Mouse (Mus musculus) brain, embryonic 18.5 days (tissue): ENCODE results near the gene Mrpl53.

Source experiments
- DNase-seq: peaks from one replicate; pipeline ENCODE4 v3.0.0-alpha.2; 2012; ENCODE audit warnings: low read depth, low spot score

Mrpl53 gene

GRCm38 (mm10) chr6:83120930-83121862, 12.4 kb downstream of the Mrpl53 start, which contains the start of gene Wbp1:
Gene Wbp1 (minus strand): TSS chr6:83121559.
- DNase-seq = peak; percentile 99

DNA sequence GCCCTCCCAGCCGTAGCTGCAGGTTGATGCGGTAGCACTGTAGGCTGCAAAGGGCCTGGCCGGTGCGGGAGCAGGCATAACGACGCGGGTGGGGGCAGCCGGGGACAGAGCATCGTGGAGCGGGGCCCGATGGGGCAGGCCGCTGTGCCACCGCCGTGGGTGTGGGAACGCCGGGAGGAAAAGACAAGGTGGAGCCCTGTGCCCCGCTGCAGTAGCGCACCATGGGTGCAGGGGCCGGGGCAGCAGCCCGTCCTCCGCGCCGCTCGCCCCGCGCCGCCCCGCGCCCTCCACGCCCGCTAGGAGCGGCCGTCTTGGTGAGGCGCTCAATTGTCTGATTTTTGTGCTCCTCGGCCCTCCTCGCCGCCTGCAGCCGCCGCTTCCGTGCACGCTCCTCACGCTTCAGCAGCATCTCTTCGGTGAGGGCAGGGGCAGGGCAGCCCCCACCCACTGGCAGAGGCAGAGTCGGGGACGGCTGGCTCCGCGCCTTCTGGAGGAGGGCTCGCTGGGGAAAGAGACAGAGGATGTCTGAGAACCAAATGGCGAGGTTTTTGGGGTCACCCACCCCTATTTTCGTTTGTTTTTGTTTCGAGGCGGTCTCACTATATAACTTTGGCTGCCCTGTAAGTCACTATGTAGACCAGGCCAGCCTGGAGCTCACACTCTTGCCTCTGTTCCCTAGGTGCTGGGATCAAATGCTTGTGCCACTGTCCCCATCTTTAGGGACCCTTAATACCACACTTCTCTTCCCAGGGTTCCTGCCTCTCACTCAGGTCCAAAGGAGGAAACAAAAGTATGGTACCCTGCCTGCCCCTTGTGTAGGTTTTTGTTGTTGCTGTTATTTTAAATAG, 13.2 kb downstream of the Mrpl53 start:
- no peak for DNase-seq

DNA sequence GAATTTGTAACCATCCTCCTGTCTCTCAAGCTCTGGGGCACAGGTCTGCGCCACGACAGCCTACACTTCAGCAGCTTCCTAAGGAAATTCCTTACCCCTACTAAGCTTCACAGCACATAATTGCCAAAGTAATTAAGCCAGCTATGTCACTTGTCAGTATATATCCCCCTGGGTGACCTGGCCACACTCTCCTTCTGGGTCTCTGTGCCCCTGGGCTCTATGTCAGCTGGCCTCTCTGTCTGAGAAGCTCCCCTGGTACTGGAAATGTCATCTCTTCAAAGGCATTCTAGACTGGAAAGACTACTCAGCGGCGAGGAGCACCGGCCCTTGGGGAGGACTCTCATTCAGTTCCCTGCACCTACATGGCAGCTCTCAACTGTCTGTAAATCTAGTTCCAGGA, 14.1 kb downstream of the Mrpl53 start:
- no peak for DNase-seq

- peak; percentile 88 for DNase-seq
These were observed 16.0 kb downstream of the Mrpl53 start for GRCm38 (mm10) chr6:83124851-83125312.

- DNase-seq = no peak
These were observed 16.5 kb downstream of the Mrpl53 start, which contains the start of gene Ino80b for GRCm38 (mm10) chr6:83125331-83125730. Gene Ino80b (minus strand): TSS chr6:83125431.

- no peak for DNase-seq
These were observed 18.6 kb downstream of the Mrpl53 start for GRCm38 (mm10) chr6:83127419-83127818.

DNA sequence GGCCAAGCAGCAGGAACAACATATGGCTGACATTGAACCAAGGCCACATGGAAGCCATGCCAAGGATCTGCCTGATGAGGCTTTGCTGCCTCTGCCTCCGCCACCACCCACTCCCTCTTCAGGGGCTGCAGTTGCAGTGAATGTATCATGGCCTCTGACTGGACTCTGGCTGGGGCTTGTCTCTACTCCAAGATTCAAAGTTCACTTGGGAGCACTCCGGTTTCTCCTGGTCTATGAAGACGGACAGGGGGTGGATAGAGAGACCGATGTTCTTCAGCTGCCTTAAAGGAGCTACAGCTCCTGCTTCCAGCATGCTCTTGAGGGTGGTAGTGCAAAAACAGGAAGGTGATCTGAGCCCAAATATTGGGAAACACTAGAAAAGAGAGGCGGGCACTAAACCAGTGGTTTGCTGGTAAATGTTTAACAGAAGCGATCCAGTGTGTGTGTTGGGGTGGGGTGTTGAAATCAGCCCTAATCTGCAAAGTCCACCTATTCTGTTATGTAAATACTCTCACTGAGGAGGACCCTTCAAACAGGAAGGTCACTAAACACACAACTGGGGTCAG, 22.7 kb downstream of the Mrpl53 start:
- no peak for DNase-seq

GRCm38 (mm10) chr6:83132176-83132919, 23.5 kb downstream of the Mrpl53 start:
- DNase-seq = no peak

GRCm38 (mm10) chr6:83134226-83134625, 25.4 kb downstream of the Mrpl53 start:
- no peak for DNase-seq

DNA sequence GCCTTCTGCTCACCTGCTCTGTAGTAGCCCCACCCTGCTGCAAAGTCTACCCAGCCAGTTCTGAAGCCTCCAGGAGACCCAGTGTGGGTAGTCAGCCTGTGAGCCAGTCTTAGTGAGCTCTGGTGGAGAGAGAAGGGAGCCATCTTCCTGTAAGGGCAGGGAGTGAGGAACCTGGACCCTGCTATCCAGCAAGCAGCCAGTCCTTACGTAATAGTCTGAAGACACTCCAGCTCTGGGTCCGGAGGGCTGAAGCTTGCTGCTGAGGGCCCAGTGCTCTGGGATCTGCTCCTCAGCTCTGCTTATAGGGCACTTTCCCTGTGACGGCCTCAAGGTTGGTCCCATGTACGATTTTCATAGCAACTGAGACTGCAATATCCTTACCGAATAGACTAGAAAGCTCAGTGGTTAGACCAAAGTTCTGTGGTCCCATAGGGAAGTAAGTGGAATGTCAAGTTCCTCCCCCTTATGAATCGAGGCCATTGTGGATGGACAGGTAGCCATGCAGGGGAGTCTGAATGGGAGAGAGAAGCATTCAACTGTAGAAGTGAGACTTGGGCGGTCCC, 26.2 kb downstream of the Mrpl53 start, which contains the start of gene Rtkn:
Rtkn (plus strand) TSS at position 513 of the 563 bp plus-strand sequence.
- no peak for DNase-seq

DNA sequence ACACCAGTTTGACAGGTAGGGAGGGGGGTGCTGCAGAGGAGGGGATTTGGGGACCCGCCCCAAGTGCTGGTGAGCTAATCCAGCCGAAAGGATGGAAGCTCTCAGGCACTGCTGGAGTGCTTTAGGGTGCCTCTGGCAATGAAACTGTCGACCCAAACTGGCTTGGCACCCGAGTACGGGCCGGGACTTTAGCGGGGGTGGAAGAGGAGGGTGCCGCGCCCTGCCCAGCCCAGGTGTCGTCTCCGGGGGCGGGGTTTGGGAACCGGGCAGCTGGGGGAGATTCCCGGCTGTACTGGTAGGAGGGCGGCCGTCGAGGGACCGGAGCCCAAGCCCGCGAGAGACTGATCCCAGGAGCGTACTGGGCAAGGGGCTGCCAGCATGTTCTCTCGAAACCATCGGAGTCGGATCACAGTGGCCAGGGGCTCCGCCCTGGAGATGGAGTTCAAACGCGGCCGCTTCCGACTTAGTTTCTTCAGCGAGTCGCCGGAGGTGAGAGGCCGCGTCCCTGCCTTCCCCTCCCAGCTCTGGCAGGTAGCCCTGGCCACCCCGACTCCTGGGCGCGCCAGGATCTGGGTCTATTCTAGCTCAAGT, 26.8 kb downstream of the Mrpl53 start:
- no peak for DNase-seq

GRCm38 (mm10) chr6:83136291-83136880, 27.5 kb downstream of the Mrpl53 start:
- DNase-seq = no peak

- no peak for DNase-seq
These were observed 28.2 kb downstream of the Mrpl53 start for GRCm38 (mm10) chr6:83136881-83137575.

- no peak for DNase-seq
These were observed 28.7 kb downstream of the Mrpl53 start for GRCm38 (mm10) chr6:83137576-83137950.

GRCm38 (mm10) chr6:83138056-83138455, 29.2 kb downstream of the Mrpl53 start:
- no peak for DNase-seq

GRCm38 (mm10) chr6:83140044-83140443, 31.2 kb downstream of the Mrpl53 start:
- no peak for DNase-seq

DNA sequence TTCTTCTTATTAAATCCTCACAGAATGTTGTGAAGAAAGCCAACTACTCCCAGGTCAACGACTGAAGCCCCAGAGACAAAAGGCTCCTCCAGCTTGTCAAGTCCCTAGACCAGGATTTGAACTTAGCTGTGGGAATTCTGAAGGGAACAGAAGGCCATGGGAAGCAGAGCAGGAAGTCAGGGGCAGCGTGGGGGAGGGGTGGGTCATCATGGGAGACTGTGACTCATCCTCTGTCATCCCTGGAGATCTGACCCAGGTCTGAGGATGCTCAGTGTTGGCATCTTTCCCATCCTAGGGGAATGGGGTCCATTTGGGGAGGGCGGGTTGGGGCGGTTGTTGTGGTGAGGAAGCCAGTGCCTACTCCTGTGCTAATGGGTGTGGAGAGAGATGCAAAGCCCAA, 32.8 kb downstream of the Mrpl53 start:
- DNase-seq = no peak

- no peak for DNase-seq
These were observed 33.4 kb downstream of the Mrpl53 start for GRCm38 (mm10) chr6:83142211-83142731.

DNA sequence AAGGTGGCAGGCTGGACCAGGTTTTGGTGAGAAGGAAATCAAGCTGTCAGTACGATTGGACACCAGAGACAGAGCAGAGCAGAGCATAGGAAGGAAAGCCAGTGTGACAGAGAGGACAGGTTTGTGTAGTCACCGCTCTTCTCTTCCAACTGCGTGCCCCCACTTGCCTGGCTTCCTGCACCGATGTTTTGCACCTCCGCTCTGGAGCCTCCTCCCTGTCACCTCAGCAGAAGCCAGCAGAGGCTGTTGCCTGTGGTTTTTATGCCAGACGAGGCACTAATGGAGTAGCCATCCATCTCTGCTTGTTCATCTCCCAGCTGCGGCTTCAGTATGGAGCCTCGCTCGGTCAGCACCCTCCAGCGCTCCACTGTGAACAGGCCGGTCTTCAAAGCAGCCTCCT, 34.0 kb downstream of the Mrpl53 start:
- DNase-seq = no peak
